Mouse (Mus musculus): ENCODE results near the gene Vps9d1. TPM values are rescaled to one million over a fixed set of nuclear protein-coding genes. Genes with fewer than 3 reads are reported as not detected.
A peak's percentile ranks its signal among the peaks of the same experiment; 100 is the strongest.
"Not testable (repeated sequence)": the region's sequence is repeated elsewhere in the genome, so short reads cannot be mapped to it uniquely, and the experiment has no call there.

Gene Vps9d1
- polyA plus RNA-seq, 1 experiment, result 152 TPM

GRCm38 (mm10) chr8:123235520-123236497, 18.3 kb downstream of the Vps9d1 start, which contains the start of gene Spata2l:
Gene Spata2l (minus strand): TSS chr8:123236233.
- Histone ChIP-seq H3K36me3 (ENCODE audit: control insufficient read depth, insufficient read depth, low read length) (no peaks in the 10 kb centered on the region), H3K4me3 (ENCODE audit: control insufficient read depth, insufficient read depth, low read length) (peak within 1 kb of the TSS; percentile 87), H3K27me3 (ENCODE audit: control insufficient read depth, insufficient read depth, low read length) (no peaks in the 10 kb centered on the region), H3K27ac (ENCODE audit: control insufficient read depth, insufficient read depth, low read length) (no peak within 1 kb of the TSS), H3K4me1 (replicated peaks; ENCODE audit: control insufficient read depth, insufficient read depth, low read length) (peaks cover 15% of the 10 kb centered on the region)
- DNase-seq, result peak; percentile 96
- WGBS, result 1% methylated on average over 57 of the region's 57 CpGs
- TF ChIP-seq CTCF (IDR thresholded peaks at IDR 0.05; ENCODE audit: borderline replicate concordance, control insufficient read depth, extremely low read depth, insufficient read depth, low read length, poor library complexity) (peak; percentile 35; the same call in 1 of the 2 replicates), POLR2A (IDR thresholded peaks at IDR 0.05; ENCODE audit: control insufficient read depth, extremely low read depth, insufficient read depth, low read length, poor library complexity) (peak; percentile 70)

- Histone ChIP-seq H3K27me3 (ENCODE audit: control insufficient read depth, insufficient read depth, low read length) (no peaks in the 10 kb centered on the region), H3K4me1 (replicated peaks; ENCODE audit: control insufficient read depth, insufficient read depth, low read length) (peaks cover 15% of the 10 kb centered on the region), H3K27ac (ENCODE audit: control insufficient read depth, insufficient read depth, low read length) (no peak overlapping the region), H3K4me3 (ENCODE audit: control insufficient read depth, insufficient read depth, low read length) (peak overlapping the region; percentile 87), H3K36me3 (ENCODE audit: control insufficient read depth, insufficient read depth, low read length) (no peaks in the 10 kb centered on the region)
- no peak for TF ChIP-seq CTCF (IDR thresholded peaks at IDR 0.05; ENCODE audit: borderline replicate concordance, control insufficient read depth, extremely low read depth, insufficient read depth, low read length, poor library complexity)
- no peak for TF ChIP-seq POLR2A (IDR thresholded peaks at IDR 0.05; ENCODE audit: control insufficient read depth, extremely low read depth, insufficient read depth, low read length, poor library complexity)
- DNase-seq, result no peak
- 40% methylated on average over 13 of the region's 13 CpGs for WGBS
Observed at GRCm38 (mm10) chr8:123234918-123235519, 19.1 kb downstream of the Vps9d1 start.

GRCm38 (mm10) chr8:123233760-123234159, 20.4 kb downstream of the Vps9d1 start:
- H3K4me1 ChIP-seq (replicated peaks; ENCODE audit: control insufficient read depth, insufficient read depth, low read length), result peaks cover 15% of the 10 kb centered on the region
- no peak overlapping the region for H3K4me3 ChIP-seq (ENCODE audit: control insufficient read depth, insufficient read depth, low read length)
- TF ChIP-seq CTCF (IDR thresholded peaks at IDR 0.05; ENCODE audit: borderline replicate concordance, control insufficient read depth, extremely low read depth, insufficient read depth, low read length, poor library complexity), result no peak
- no peak for TF ChIP-seq POLR2A (IDR thresholded peaks at IDR 0.05; ENCODE audit: control insufficient read depth, extremely low read depth, insufficient read depth, low read length, poor library complexity)
- 92% methylated on average over 11 of the region's 11 CpGs for WGBS
- no peaks in the 10 kb centered on the region for H3K27me3 ChIP-seq (ENCODE audit: control insufficient read depth, insufficient read depth, low read length)
- H3K27ac ChIP-seq (ENCODE audit: control insufficient read depth, insufficient read depth, low read length), result no peak overlapping the region
- no peak for DNase-seq
- H3K36me3 ChIP-seq (ENCODE audit: control insufficient read depth, insufficient read depth, low read length), result no peaks in the 10 kb centered on the region

- H3K36me3 ChIP-seq (ENCODE audit: control insufficient read depth, insufficient read depth, low read length), result no peaks in the 10 kb centered on the region
- no peak overlapping the region for H3K27ac ChIP-seq (ENCODE audit: control insufficient read depth, insufficient read depth, low read length)
- no peak for TF ChIP-seq POLR2A (IDR thresholded peaks at IDR 0.05; ENCODE audit: control insufficient read depth, extremely low read depth, insufficient read depth, low read length, poor library complexity)
- TF ChIP-seq CTCF (IDR thresholded peaks at IDR 0.05; ENCODE audit: borderline replicate concordance, control insufficient read depth, extremely low read depth, insufficient read depth, low read length, poor library complexity), result no peak
- no peak overlapping the region for H3K4me3 ChIP-seq (ENCODE audit: control insufficient read depth, insufficient read depth, low read length)
- H3K4me1 ChIP-seq (replicated peaks; ENCODE audit: control insufficient read depth, insufficient read depth, low read length), result peaks cover 15% of the 10 kb centered on the region
- DNase-seq, result no peak
- WGBS, result 84% methylated on average over 13 of the region's 13 CpGs
- H3K27me3 ChIP-seq (ENCODE audit: control insufficient read depth, insufficient read depth, low read length), result no peaks in the 10 kb centered on the region
Observed at GRCm38 (mm10) chr8:123233300-123233699, 20.8 kb downstream of the Vps9d1 start.

GRCm38 (mm10) chr8:123232553-123232952, 21.6 kb downstream of the Vps9d1 start:
- no peaks in the 10 kb centered on the region for H3K27me3 ChIP-seq (ENCODE audit: control insufficient read depth, insufficient read depth, low read length)
- DNase-seq, result no peak
- no peak overlapping the region for H3K27ac ChIP-seq (ENCODE audit: control insufficient read depth, insufficient read depth, low read length)
- peaks cover 15% of the 10 kb centered on the region for H3K4me1 ChIP-seq (replicated peaks; ENCODE audit: control insufficient read depth, insufficient read depth, low read length)
- no peak overlapping the region for H3K4me3 ChIP-seq (ENCODE audit: control insufficient read depth, insufficient read depth, low read length)
- H3K36me3 ChIP-seq (ENCODE audit: control insufficient read depth, insufficient read depth, low read length), result no peaks in the 10 kb centered on the region
- TF ChIP-seq CTCF (IDR thresholded peaks at IDR 0.05; ENCODE audit: borderline replicate concordance, control insufficient read depth, extremely low read depth, insufficient read depth, low read length, poor library complexity), result no peak
- TF ChIP-seq POLR2A (IDR thresholded peaks at IDR 0.05; ENCODE audit: control insufficient read depth, extremely low read depth, insufficient read depth, low read length, poor library complexity), result no peak
- 80% methylated on average over 7 of the region's 7 CpGs for WGBS

GRCm38 (mm10) chr8:123231742-123232141, 22.4 kb downstream of the Vps9d1 start:
- no peaks in the 10 kb centered on the region for H3K36me3 ChIP-seq (ENCODE audit: control insufficient read depth, insufficient read depth, low read length)
- no peak overlapping the region for H3K4me3 ChIP-seq (ENCODE audit: control insufficient read depth, insufficient read depth, low read length)
- no peak overlapping the region for H3K27ac ChIP-seq (ENCODE audit: control insufficient read depth, insufficient read depth, low read length)
- peaks cover 15% of the 10 kb centered on the region for H3K4me1 ChIP-seq (replicated peaks; ENCODE audit: control insufficient read depth, insufficient read depth, low read length)
- TF ChIP-seq CTCF (IDR thresholded peaks at IDR 0.05; ENCODE audit: borderline replicate concordance, control insufficient read depth, extremely low read depth, insufficient read depth, low read length, poor library complexity) (no peak), POLR2A (IDR thresholded peaks at IDR 0.05; ENCODE audit: control insufficient read depth, extremely low read depth, insufficient read depth, low read length, poor library complexity) (no peak)
- H3K27me3 ChIP-seq (ENCODE audit: control insufficient read depth, insufficient read depth, low read length), result no peaks in the 10 kb centered on the region
- WGBS, result 87% methylated on average over 5 of the region's 5 CpGs
- no peak for DNase-seq

GRCm38 (mm10) chr8:123230326-123230725, 23.8 kb downstream of the Vps9d1 start:
- H3K36me3 ChIP-seq (ENCODE audit: control insufficient read depth, insufficient read depth, low read length); H3K27me3 ChIP-seq (ENCODE audit: control insufficient read depth, insufficient read depth, low read length); H3K27ac ChIP-seq (ENCODE audit: control insufficient read depth, insufficient read depth, low read length); H3K4me1 ChIP-seq (replicated peaks; ENCODE audit: control insufficient read depth, insufficient read depth, low read length); H3K4me3 ChIP-seq (ENCODE audit: control insufficient read depth, insufficient read depth, low read length); DNase-seq: not testable (repeated sequence)
- 88% methylated on average over 11 of the region's 11 CpGs for WGBS

Measured in thymus, adult 2 months (tissue).